Mouse (Mus musculus): Measurements from ENCODE around the gene Fhdc1. TPM values are rescaled to one million over a fixed set of nuclear protein-coding genes. Genes with fewer than 3 reads are reported as not detected.
A peak's percentile ranks its signal among the peaks of the same experiment; 100 is the strongest.

The Fhdc1 gene
- total RNA-seq, 2 experiments from 2014 or later: 596 to 1,359 TPM

DNA sequence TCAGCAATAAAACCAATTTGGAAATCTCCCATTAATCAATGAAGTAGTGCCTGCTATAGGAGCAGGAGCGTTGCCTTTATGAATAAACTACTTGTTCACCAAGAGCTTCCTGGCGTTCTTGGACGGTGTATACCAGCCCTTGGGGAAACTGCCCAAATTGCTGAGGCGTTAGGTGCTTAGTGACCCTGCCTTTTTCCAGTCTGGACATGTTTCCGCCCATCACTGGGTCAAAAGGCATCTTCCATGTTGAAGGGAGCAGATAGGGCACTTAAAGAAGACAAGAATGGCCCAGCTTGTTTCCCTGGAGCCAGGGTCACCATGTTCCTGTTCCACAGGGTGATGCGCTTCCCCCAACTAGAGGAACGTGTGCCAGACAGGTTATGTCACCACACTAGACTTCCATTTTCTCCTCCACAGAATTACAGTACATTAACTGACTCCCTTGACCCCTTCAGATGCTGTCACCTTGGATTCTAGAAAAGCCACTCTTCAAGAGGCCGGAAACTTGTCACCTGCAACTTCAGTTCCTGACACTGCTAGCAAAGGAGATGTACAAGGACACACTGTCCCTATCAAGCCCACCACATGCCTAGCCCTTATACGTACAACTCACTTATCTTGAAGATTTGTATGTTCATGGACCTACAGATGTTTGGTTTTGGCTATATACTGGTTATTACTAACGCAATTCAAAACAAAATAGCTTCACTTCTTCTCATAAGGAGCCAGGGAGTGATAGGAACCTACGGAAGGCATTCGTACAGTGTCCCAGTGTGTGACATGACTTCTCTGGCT lies 5.1 kb downstream of the Fhdc1 start:
- ATAC-seq (replicated peaks; ENCODE audit: low FRiP score, poor library complexity, severe bottlenecking): no peak

DNA sequence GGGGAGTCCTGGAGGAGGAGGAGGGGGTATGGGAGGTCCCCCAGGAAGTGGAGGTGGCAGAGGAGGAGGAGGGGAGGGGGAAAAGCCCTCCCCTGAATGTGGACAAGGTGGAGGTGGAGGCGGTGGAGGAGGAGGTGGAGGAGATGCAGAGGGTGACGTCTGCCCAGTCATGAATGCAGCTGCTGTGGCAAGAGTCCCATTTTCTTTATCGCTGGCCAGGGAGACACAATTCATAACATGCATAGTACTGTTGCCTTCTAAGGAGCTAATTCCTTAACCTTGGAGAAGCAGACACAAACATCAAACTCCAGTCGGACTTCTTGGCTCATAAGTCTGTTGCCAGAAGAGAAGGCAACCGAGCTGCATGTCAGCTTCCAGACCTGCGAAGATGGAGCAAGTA lies 5.8 kb downstream of the Fhdc1 start:
- no peak for ATAC-seq (replicated peaks; ENCODE audit: low FRiP score, poor library complexity, severe bottlenecking)

DNA sequence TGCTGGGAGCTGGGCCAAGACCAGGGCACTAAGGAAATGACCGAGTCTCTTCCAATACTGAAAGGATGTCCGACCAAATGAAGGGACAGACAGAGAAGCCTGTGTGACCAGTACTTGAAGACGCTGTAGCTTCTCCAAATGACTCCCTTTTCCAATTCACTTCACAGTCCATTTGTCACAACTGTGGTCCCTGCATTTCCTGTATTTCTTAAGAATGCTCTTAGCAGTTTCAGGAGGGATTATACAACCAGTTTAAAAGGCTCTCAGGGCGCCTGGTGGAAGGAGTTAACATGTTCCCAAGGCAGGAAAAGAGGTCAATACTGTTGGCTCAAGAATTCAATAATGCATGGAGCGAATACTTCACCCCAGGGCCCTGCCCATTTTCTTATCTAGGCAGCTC lies 7.3 kb downstream of the Fhdc1 start:
- ATAC-seq (replicated peaks; ENCODE audit: low FRiP score, poor library complexity, severe bottlenecking): no peak

DNA sequence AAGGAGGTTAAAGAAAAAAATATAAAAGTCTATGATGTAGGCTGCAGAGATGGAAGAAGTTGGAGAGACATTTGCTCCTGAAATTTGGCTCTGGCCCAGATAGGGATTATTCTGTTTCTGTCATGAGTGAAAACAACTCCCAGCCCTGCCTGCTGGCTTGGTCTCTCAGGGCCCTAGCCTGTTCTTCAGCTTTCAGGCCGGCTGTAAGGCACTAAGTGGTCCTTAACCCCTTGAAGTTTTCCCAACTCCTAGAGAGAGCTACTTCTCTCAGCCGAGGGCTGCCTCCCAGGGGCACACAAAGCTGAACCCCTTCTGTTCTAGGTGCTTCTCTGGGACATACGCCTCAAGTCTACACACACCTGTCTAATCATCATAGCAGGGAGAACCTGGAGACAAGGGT lies 7.7 kb downstream of the Fhdc1 start:
- ATAC-seq (replicated peaks; ENCODE audit: low FRiP score, poor library complexity, severe bottlenecking): no peak

DNA sequence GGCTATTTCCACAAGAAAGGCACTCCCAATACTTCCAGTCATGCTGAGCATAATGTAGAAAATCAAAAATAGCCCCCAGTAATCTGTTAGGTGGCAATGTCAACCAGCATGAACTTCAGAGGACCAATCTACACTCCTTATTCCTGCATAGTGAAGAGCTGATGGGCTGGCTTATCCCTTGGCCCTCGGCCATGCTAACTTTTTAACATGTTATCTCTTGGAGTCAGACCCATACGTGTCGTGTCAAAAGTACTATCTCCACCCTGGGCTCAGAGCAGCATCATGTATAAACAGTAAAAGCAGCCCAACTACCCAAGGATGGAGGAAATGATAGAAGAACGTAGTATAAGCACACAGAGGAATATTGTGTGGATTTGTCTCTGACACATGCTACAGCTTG lies 9.1 kb downstream of the Fhdc1 start:
- peak; percentile 74 for ATAC-seq (replicated peaks; ENCODE audit: low FRiP score, poor library complexity, severe bottlenecking)

DNA sequence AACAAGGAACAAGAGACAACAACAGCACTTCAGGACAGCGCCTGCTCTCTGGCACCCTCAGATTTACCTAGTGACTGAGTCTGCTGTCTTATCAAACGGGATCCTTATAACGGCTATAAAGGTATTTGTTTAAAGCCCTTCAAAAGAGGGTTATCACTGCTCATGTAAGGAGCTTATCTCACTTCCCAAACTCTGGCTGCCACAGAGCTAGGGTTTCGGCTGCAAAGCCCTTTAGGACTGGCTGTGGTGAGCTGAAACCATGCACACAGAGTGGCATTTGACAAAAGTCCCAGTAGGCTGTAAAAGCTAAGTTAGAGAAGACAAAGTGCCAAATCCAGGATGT lies 12.1 kb downstream of the Fhdc1 start:
- ATAC-seq (replicated peaks; ENCODE audit: low FRiP score, poor library complexity, severe bottlenecking): no peak

DNA sequence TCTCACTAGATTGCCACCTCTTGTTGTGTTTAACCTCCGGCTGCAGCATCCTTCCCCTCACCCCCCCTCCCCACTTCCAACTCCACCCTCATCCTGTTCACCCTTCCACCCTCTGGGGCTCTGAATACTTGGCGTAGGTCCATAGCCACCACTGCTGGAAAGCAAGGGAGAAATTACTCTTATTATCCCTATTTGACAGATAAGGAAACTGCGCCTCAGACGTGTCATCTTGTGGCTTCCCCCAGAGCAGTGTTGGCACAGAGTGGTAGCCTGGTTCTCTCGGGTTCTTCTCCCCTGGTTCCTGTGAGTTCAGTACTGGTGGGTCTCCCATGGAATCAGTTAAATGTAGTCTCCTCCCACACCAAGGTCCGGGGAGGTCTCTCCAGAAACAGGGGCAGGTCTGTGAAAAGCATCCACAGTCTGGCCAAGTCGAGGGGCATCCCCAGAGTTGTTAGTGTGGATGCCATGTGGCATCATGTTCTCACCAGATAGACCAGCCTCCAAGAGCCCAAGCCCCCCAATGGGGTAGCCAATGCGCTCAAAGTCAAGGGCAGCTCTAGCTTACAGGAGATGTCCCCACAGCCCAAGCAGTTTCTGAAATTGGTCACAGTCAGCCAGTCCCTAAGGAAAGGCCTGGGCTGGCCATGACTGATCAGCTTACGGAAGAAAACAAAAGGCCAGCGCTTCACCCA lies 12.7 kb downstream of the Fhdc1 start:
- ATAC-seq (replicated peaks; ENCODE audit: low FRiP score, poor library complexity, severe bottlenecking): no peak

DNA sequence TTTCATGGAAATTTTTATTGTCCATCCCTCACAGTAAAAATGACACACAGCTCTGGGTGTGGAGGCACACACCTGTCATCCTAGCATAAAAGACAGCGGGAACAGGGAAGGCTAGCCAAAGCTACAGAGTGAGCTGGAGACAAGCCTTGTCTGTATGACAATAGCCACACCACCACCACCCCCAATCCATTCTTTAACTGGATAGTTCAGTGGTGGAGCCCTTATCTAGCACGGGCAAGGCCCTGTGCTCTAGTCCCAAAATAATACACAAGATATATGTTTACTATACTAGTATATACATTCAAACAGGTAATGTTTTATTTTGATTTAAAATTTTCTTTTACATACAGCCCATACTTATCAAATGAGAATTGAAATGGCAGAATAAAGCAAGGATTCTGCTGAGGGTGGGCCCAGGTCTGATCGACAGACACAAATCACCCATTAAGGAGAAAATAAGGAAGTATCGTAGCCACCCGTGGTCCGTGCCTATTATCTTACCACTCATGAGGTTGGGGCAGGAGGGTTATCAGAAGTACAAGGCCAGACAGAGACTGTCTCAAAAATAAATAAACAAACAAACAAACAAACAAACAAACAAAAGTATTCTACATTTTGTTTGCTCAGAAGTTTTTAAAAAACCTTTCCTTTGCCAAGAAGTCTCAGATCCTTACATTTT lies 14.3 kb downstream of the Fhdc1 start:
- ATAC-seq (replicated peaks; ENCODE audit: low FRiP score, poor library complexity, severe bottlenecking): no peak

DNA sequence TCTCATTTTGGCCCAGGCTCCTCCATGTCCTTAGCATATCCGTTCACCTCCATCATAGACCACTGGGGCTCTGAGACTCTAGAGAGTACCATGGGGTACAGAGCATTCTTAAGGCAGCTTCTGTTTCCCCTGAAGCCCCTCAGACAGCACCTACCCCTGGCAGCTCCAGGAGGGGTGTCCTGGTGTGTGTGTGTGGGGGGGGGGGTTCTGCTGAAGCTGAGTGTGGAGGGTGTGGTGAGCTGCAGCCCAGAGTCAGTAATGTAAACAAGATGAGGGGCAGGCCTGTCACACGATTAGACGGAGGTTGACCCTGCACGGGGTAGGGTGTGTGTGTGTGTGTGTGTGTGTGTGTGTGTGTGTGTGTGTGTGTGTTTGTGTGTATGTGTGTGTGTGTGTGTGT lies 18.5 kb downstream of the Fhdc1 start:
- ATAC-seq (replicated peaks; ENCODE audit: low FRiP score, poor library complexity, severe bottlenecking): peak; percentile 58

DNA sequence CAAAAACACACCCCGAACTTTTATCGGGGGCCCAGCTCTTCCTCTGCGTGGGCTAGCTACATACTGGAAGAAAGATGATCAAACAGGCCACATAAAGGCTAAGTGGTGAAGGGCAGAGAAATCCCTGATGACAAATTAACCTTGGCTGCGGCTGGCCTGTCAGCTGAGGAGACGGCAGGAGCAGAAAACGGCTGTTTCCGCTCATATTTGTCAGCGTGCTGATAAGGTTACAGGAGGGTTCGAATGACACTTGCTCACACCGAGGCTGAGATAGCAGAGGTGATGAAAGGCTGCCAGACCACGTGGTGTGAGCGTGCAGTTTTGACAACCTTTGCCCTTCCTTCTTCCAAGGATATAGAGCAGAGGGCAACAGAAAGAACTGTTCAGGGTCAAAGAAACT lies 19.3 kb downstream of the Fhdc1 start:
- peak; percentile 80 for ATAC-seq (replicated peaks; ENCODE audit: low FRiP score, poor library complexity, severe bottlenecking)

DNA sequence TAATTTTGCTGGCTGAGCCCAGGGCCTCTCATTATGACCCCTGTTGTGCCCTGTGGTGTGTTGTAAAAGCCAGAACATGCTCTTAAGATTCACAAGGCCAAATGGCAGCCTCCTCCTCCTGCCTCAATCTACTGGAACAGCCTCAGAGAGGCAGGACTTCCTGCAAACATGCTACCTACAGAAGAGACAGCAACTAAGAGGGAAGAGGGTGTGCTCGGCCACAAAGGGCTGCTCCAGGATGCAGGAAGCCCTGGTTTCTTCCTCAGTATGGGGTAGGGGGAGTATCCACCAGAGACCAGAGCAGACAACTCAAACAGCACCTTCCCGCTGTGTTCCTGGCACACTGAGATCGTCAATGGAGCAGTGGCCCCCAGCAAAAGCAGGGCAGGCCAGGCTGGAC lies 19.7 kb downstream of the Fhdc1 start:
- ATAC-seq (replicated peaks; ENCODE audit: low FRiP score, poor library complexity, severe bottlenecking): no peak

DNA sequence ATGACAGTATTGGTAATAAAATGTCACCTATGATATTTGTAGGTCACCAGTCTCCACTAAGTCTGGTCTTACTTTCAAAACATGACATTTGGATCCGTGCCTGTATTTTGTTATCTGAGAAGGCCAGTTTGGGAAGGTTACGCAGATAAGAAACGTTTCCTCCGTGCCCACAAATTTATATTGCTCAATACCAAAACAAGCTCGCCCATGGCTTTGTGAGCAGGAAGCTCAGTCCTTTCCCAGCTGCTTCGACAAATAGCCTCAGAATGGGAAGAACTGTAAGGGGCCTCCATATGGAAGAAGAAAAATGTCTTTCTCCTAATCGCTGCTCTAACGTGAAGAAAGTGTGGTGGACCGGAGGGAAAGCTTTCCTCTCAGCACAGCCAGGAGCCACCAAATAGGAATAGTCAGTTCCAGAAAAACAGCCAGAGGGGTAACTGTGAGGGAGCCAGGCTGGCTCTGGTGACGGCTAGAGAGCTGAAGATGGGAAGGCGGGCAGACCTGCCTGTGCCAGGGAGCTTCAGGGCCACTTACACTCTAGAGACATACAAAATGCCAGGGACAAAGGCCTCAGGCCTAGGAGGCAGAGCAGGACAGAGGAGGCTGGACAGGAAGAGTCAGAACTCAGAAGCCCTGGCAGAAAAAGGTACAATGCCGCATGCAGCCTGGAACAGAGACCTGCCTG lies 24.4 kb downstream of the Fhdc1 start:
- ATAC-seq (replicated peaks; ENCODE audit: low FRiP score, poor library complexity, severe bottlenecking): peak; percentile 78

DNA sequence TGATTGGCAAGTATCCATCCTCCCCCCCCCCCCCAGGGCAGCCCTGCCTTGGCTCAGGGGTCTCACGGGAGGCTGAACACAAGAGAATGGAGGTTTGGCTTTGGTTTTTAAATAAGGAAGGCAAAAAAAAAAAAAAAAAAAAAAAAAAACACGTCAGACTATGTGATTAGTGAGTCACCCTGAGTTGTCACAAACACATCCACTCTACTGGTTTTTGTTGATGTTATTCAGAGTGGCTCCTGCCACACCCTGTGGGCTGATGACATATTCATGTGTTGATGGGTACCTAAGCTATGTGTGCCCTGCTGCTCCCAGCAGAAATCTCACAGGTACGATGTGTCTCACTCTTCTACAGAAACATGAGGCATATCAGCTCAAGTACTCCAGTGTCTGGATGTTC lies 29.6 kb downstream of the Fhdc1 start:
- peak; percentile 48 for ATAC-seq (replicated peaks; ENCODE audit: low FRiP score, poor library complexity, severe bottlenecking)

DNA sequence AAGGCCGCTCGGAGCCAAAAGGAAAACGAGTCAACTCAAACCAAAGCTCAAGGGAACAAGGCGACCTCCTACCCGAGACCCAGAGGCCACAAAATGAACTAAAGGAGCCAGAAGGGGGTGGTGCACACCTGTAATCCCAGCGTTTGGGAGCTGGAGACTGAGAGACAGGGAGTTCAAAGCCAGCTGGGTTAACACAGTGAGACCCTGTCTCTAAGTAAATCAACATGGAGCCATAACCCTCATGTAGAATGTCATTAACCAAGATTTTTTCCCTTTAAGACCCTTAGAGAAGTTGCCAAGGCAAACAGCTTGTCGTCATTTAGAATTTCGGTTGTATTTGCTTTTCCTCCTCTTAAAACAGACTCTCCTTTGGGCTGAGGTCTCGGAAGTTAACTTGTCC lies 31.2 kb downstream of the Fhdc1 start:
- ATAC-seq (replicated peaks; ENCODE audit: low FRiP score, poor library complexity, severe bottlenecking): no peak

DNA sequence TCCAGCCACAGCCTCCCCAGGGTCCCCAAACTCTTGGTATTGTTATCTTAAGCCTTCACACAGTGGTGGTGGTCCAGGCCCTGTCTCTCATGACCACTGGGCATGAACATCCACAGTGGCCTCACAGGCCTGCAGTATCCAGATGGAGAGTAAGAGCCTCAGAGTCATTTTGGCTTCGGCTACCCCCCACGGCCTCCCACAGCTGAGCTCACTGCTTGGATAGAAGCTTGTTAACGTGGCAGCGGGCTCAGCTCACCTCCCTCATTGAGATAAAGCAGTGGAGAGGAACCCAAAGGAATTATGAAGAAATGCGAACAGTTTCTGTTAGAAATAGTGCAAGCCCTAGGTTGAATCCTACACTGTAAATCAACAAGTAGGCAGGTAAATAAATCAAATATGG lies 32.4 kb downstream of the Fhdc1 start:
- ATAC-seq (replicated peaks; ENCODE audit: low FRiP score, poor library complexity, severe bottlenecking): no peak

DNA sequence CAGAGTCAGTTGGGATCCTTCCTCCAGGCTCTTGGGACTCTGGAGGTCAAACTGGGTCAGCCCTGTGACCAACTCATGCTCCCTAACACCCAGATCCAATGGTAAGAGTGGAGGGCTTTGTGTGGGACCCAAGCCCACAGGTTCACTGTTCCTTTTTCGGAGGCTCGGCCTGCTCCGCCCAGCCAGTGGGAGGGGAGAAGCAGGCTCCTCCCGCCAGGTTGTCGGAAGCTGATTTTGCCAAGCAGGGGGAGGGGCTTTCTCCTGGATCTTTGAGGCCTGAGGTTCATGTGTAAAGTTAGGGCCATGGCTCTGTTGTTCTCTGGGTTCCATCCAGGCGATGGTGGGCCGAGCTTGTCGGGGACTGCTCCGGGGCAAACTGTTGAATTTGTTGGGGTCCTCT lies 34.4 kb downstream of the Fhdc1 start:
- ATAC-seq (replicated peaks; ENCODE audit: low FRiP score, poor library complexity, severe bottlenecking): no peak

DNA sequence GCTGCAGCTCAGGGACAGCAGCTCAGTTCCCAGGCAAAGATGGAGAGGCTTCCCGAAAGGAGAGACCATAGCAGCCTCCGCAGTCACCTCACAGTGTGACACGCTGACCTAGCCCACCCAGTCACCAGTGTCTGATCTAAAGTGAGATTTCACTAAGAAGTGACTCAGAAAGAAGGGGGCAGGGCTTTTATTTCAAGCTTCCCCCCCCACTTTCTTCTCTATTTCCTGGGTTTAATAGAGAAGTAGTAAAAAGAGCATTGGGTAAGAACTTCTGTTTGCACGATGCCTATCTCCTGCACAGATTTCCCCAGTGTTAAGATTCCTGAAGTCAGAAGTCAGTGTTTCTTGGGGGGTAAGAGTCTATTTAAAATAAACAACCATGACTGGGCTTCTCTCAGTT lies 37.3 kb downstream of the Fhdc1 start:
- no peak for ATAC-seq (replicated peaks; ENCODE audit: low FRiP score, poor library complexity, severe bottlenecking)

DNA sequence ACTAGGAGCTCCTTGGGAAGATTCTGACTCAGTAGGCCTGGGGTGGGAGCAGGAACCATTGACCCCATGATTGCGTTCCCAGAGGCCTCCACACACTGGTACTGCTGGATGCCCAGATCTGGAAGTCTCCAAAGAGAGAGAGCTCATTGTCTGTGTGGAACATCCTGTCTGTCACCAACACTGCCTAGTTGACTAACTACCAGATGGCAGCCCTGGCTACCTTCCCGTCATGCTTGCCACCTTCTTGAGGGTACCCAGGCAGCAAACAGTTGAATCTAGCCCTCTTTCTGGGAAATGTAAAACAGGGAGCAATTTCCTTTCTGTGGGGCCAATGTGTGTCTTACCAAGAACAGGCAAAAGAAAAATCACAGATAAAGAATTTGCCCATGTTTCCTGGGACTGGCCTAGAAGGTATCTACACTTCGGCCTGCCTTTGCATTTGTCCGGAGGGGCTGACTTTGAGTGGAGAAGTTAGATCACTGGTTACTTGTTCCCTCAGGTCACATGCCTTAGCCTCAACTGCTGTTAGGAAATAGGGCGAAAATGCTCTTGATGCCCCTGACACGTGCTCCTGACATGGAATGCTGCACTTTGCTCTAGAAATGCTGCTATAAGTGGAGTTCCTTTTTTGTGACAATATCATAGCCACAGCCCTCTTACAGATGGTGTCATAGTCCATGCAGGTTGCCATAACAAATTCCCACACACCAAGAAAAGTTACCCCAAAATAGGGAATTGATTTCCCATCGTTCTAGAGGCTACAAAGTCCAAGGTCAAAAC lies 40.6 kb downstream of the Fhdc1 start:
- no peak for ATAC-seq (replicated peaks; ENCODE audit: low FRiP score, poor library complexity, severe bottlenecking)

DNA sequence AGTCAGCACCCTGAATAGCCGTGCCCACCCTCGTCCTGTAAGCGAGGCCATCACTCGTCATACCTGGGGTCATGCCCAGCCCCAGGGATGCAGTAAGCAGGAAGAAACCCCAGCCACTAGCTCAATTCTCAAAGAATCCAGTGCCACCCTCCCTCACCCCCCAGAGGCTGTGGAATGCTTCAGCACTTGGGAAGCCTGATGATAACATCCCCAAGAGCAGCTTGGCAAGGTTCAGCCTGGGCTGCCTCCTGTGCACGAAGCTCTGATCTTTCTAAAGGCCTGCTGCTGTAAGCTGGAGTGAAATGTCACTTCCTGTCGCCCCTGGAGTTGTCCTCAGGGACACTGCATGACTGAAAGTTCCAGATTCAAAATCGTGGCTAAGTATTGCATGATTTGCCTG lies 41.4 kb downstream of the Fhdc1 start:
- no peak for ATAC-seq (replicated peaks; ENCODE audit: low FRiP score, poor library complexity, severe bottlenecking)

DNA sequence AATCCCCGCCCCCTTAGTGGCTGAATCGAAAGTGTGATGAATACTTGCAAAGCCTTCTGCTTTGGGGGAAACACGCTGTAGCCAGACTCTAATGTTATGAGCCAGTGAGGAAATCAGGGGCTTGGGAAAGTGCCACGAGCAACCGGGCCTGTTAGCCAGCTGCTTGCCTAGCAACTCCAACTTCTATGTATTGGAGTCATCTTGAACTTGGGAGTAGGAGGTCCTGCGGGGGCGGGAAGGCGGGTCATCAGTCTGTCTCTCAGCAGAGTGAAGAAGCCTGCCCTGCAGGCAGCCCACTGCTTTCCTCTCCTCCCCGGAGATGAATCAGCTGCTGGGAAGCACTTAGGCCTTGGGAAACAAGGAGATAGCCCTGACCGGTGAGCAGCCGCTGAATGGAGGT lies 42.1 kb downstream of the Fhdc1 start:
- no peak for ATAC-seq (replicated peaks; ENCODE audit: low FRiP score, poor library complexity, severe bottlenecking)

Data from erythroblast, adult 5-6 weeks (primary cell).